Mouse (Mus musculus) layer of hippocampus, adult 9-11 months (tissue): ENCODE measurements at regions not wholly inside any gene's neighbourhood (a gene's known extent, or its start where the extent isn't known, plus 50 kb on each side); places are given as distances from the start of the nearest gene placed in this dataset.

Experiments used
- DNase-seq: peaks from one replicate; pipeline ENCODE4 v3.0.0; 2022

DNA sequence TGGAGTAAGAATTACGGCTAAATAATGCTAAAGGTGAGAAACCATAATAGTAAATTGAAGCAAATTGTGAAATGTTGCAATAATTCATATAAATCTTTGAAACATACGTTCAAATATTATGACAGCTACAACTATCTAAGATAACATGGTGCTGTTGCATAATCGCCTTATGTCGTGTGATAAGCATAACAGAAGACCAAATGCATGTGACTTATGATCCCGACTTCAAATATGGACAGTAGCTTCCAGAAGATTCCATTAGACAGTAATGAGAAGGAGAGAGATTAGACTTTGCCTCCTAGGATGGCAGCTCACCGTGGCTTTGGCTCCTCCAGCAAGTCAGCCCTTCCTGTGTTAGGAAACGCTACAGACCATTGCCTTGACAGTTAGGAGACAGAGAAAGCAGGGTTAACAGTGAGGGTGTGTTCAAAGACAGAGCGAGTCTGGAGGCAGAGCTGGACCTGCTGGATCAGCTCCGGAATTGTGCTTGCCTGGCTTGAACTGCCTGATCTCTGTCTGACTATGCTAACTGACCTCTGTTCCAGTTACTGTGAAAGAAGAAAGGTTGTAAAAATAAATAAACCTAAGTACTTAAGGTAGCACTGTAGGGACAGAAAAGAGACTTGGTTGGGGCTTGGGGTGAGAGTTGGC is 434.6 kb upstream of the Tle4 start:
- no peak for DNase-seq

DNA sequence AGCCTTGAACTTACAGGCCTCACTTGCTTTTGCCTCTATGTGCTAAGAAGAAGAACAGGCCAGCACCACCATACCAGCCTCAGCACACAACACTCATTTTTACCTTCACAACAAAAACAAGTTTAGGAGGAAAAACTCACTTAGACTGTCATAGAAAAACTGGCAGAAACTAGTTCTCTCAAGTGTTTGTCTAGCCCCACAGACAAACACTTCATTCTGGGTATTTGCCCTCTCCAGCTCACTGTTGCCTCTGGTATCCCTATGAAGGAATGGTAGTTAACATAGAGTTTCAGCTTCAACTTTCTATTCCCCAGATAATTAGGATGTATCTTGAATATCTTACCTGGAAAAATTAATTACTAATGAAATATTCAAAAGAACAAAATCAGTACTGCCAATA is 433.6 kb upstream of the Tle4 start:
- DNase-seq = no peak

DNA sequence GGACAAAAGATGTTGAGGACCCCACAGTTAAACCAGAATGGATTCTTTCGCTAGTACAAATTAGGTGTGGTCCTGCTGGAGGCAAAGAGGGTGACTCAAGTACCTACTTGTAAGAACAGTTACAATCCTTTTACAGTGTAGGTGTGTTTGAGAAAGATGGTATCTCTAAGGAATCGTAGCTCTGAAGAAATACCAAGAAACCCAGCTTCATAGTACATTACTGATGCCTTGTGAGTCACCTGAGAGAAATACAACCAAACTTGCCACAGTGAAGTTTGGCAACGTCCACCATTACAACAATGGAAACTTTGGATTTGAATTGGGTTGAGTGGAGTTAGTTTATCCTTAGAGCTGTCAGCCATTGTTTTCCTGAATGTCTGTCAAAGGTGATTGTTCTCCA is 405.7 kb upstream of the Tle4 start:
- no peak for DNase-seq

DNA sequence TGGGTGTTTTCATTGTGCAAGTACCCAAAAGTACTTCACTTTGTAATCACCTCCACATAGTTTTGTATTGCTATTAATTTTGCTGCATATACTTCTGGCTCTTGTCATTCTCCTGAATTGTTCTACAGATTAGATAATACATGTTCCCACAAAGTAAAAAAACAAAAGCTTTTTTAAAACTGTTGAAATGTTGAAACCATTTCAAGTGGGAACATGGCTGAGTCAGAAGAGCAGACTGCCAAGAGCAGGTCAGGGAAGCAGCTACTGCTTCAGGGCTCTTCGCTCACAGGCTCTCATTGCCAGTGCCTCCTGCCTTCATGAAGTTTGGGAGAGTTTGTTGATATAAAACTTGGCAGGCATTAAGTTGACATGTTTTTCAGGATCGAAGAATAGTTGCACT is 395.5 kb upstream of the Tle4 start:
- no peak for DNase-seq

DNA sequence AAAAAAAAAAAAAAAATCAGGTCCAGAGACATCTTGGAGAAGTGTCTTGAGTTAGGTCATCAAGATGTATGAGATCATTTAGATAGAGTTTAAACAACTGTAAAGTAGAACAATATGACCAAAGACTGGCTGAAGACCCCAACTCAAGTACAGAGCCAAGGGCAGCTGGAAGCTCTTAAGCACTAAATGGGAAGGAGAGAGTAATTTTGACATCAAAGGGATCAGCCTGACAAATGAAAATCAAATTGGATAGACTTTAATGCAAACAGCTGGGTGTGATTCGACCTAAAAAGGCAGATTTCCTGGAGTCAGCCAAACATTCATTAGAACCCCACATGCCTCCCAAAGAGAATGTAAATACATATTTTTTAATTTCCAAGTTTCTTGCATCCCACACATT is 372.3 kb upstream of the Tle4 start:
- DNase-seq = no peak

DNA sequence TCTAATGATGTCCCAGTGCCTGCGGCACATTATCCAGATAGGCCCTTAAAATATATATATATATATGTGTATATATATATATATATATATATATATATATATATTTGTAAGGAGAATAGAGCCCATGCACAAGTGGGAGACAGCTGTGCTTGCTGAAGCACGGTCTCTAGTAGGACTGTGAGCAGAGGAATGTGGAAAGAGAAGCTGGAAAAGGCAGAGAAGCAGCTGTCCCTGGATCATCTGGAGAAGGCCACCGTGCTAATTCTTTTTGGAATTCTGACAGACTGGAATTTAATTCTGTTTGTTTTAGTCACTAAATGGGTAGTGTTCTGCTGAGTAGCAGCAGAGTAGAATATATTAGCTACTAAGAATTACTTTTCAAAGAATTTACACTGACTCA is 370.4 kb upstream of the Tle4 start:
- no peak for DNase-seq

DNA sequence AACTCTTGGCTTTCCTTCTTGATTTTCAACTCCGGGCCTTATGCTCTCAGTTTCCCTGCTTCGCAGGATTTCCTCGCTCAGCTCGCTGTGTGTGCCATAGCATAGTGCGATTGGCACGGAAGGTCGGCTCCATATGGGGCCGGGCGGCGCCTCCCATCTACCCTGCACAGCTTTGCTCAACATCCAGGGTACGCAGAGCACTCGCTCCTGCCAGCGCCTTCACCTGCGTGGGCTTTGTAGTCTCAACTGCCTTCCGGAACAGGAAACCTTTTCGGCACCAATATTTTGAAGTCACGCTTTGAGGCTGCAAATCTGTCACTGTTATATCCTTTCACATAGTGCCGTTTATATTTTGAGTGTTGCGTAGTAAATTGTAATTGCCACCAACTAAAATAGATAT is 359.9 kb upstream of the Tle4 start:
- DNase-seq = peak; percentile 15

DNA sequence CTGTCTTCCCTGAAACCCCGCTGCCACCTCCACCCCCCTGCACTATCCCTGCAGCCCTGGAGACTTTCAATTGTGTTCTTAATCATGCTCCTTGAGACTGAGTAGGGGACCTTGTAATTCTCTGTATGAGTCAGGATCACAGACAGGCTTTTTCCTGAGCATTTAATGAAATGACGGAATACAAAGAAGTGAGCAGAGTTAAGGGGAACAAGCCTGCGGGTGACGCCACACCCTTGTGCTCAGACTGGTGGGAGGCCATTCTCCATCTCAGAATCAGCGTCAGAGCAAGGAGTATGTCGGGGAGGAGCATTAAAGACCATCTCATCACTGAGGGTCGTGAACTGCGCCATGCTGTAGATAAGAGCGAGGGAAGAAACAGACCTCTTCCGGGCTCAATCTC is 359.3 kb upstream of the Tle4 start:
- no peak for DNase-seq

DNA sequence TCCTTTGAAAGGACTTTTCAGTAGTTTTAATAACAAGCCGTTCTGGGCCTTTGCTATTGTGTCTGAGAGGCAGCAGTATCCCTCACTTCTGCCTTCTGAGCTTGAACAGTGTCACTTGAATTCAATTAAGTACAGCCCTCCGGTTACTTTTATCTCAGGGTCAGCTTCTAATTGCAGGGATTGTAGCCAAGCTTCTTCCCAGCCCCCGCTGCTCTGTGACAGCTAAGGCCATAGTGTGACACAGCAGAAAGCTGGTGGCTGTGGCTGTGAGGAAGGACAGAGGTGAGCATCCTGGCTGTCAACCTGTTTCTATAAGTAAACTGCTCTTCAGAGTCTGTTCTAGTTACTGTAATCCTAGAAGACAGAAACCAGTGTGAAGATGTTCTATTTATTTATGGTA is 358.5 kb upstream of the Tle4 start:
- DNase-seq = no peak

DNA sequence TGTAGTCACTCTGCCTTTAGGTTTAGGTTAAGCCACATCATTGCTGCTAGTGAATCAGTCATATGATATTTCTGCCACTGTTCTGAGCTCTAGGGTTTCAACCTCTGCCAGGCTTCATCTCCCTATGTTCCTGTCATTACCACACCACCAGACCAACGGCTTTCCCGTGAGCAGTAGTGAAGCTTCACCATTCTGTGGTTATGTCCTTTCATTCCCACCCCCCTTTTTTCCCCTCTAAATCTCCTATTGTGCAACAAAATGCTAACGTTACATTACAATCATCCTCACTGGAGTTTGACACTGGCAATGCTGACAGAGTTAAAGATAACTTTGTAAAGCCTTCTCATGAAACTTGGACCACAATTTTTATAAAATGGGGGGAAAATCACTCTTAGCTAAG is 358.1 kb upstream of the Tle4 start:
- no peak for DNase-seq

DNA sequence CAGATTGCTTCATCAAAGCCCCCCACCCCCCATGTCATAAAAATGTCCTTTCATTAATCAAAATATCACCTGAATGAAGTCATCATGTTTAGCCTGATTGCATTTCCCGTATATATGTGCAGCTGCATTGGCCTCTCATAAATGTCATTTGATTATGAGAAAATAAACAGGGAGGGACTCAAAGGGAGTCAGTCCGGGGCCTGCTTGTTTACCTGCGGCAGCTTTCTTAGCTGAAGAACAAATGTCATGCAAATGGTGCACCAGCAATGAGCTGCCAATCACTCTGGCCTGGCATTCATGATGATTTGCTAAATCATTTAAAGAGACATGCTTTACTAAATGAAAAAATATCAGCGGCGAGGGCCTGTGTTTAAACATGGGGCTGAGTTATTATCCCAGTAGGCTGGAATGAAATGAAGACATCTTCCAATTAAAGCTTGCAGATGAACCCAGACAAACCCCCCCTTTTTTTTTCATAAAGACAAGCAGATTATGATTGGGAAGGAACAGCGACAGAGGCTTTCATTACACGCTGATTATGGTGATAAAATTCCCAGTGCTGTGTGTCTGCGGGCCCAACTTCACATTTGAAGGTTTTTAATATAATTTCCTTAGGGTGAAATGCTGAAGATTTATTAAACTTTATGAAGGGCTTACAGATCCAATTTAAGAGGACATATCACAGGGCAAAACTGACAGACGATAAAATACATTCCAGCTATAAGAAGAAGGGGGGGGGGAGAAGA is 342.5 kb upstream of the Tle4 start:
- no peak for DNase-seq

DNA sequence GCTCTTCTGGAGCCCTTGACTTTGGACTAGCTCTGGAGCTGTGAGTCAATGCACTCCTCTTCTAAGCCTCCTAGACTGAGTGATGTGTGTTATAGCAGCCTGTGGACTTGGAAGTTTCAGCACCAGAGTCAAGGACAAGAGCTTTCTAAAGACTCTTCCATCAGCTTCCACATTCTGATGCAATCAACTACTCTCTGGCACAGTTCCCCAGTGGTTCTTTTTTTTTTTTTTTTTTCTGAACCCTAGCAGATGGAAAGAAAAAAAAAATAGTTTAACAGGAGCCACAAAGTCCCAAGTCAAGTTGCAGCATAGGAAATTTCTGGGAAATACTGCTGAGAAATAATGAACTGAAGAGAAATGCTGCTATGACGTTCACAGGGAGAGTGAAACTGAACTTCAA is 324.4 kb upstream of the Tle4 start:
- no peak for DNase-seq

DNA sequence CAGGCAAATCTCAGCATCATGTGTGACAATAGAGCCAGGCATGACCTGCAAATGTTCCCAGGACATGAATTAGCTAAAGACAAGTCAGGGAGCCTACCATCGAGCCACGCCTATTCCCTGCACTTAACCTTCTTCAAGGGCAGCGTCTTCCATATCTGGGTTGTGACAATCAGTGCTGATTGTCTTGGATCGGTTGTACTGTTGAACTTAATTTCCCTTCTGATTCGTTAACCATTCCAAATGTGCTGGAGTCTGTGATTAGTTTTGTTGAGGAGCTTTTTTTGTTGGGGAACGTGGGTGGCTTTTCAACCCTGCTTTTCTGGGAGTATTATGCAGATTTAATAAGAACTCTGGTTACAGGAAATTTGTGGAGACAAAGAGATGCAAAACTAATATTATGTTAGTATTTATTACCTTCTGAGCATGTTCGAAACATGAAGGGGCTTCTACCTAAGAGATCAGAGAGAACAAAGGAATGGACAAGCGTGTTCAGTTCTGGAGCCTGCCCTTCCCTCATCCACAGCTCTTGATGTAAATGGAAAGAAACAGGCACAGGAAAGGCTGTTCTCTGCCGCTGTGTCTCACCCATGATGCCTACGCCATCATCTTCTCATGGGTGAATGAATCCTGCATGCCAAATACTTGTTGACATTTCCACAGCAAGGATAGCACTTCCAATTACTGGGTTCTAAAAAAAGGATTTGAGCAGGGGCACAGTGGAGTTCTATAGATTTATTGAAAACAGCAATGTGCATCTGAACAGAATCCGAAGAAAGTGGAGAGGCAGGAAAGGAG is 313.4 kb upstream of the Tle4 start:
- peak; percentile 25 for DNase-seq

DNA sequence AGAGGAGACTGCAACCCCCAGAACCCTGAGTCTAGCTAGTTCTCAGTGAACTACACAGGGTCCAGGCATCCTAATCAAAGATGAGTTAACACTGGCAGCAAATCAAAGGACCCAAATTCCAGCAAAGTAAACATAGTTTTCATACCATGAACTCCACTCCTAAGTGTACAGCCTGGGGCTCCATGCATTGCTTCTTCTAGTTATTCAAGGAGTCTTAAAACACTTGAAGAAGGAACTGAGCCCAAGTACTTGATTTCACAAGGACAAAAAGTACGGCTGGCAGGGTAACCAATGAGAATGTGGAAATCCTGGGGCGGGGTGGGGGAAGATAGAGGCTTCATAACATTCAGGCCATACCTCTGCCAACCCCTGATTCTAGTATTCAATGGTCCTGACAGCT is 297.0 kb upstream of the Tle4 start:
- DNase-seq = no peak

DNA sequence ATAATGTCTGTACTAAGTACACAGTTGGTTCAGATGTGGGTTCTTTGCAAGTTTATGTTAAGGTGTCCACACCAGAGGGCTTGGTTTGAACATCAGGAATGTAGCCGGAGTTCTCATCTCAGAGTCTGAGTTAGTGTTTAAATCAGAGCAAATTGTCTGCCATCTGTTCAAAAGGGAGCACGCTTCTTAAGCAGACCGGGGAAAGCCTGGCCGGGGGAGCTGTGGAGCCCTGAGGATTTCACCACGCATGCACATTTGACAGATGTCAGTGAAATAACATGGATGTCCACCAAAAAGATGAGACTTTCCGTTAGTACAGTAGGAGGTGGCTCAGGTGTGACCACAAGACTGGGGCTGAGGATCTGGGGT is 294.5 kb upstream of the Tle4 start:
- DNase-seq = no peak

DNA sequence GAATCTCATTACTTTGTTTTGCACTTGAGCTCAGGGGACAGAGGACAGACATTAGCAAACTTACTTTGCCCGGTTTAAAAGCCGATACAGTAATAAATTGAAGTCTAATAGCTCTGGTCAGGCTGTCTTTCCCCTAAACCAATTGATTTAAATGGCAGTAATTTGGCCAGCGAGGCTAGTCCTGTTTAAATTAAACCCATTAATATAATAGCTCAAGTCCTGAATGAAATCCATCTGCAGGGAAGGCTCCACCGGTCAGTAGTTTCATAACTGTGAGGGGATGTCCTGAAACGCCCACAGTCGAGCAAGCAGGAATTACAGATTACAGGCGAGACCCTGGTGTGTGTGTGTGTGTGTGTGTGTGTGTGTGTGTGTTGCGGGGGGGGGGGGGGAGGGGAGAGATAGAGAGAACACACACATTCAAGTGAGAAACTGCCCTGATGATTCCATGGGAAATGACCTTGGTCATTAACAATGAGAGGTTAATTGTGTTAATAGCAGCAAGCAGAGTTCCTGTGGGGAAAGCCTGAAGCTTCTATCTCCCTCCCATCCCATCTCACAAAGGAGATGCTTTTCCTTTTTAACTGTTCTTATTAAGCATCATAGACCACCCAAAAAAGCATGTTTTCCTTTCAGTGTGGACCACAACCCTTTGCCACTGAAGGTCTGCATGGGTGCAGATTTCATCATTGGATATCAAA is 294.0 kb upstream of the Tle4 start:
- no peak for DNase-seq

DNA sequence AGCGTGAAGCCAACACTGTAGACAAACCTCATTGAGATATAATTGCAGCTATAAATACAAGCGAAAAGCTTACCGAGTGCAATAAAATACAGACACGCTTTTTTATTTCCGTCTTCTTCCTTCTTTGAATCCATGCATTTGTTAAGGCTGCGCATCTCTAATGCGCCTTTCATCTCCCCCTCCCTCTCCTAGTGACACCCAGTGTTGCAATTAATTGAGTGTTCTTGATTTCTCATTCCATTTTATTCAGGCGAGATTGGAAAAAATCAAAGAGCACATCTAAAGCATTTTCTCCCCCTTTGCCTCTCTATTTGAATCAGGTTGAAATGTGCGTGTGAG is 293.2 kb upstream of the Tle4 start:
- DNase-seq = no peak

DNA sequence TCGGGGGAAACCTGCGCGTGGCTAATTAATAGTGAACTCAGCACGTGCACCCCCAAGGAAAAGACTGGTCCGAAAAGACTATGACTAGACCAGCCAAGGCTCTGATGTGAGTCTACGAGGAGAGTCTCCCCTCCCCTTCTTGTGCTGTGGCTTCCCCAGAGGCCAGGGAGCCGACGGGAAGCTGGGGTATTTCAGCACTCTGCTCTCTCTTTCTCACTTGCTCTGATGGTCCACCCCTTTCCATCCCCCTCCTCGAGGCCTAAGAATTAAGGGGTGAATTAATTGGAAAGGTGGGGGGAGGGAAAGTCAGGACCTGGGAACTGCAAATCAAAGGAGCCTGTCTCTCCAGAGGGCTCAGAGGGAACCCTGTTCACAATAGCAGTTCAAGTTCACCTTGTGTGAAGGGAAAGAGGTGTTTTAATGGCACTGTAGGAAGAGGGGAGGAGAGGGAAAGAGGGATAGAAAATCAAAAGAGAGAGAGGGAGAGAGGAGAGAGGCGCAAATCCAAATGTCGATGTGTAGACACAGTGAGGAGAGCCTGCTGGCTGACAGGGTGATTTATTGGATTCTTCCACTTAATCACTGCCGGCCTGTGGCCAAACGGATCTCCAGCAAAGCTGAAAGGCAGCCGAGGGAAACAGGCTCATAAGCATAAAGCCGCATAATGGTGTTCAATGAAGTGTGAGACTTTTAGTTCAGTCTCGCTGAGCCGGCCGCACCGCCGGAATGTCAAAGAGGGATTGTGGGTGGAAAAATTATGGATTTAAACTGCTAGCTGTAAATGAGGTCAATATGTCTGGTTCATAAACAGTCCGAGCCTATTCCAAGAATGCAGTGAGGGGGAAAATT is 292.6 kb upstream of the Tle4 start:
- DNase-seq = peak; percentile 43

DNA sequence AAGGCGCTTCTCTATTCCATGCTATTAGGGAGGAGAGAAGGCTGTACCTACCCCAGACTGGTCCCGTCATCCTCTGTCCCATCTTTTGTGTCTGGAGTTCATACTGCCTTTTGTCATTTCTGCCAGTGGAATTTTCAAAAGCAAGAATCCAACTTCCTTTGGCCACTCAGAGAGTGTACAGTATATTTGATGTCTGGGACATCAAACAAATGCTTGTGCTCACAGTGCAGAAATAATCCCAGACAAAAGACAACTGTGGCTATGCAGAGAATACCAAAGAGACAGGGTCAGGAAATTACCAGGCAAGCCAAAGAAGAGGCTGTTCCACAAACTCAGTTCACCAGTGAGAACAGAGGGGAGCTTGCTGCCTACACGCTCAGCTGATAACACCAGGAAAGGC is 291.9 kb upstream of the Tle4 start:
- no peak for DNase-seq

DNA sequence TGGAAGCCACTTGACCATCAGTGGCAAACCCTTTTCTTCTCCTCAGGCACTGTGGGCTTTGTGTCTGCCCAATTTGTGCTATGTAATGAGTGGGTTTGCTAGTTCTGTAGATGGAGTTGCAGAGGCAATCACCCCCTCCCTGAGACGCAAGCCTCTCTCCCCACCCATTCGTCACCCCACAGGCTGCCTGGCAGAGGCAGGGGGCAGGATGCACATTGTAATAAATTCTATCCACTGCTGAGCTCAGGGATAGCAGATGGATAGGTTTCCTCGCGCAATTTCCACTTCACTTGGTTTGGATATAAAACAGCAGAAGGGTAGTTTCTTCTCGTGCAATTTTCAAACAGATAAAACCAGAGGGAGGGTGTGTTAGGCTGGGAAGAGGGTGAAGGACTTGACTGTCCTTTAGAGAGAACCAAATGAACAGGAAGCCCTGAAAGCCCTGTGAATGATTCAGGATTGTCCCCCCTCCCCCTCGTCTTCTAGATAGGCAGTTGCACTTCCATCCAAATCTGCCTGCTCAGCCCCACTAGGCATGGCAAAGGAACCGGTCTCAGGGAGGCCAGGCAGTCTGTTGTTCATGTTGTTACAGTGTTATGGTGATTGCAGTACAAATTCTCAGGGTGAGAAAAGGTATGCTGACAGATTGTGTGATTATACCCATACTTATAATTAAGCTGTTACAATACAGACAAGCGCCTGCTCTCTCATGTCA is 286.0 kb upstream of the Tle4 start:
- DNase-seq = no peak

DNA sequence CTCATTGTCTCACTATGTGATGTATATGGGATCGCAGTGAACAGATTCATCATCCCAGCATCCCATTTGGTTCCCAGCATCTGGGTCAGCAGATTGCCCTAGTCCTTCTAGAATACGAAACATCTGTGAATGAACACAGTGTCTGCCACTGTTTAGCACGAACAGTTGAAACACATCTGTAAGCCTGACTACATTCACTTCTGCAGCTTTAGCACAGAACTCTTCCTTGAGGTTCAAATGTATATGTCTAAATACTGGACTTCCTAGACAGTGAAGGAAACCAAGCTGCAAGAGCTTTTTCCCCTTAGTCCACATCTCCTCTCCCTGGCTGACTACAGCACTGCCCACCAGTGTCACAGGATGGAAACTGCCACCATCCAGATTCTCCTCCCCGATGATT is 283.0 kb upstream of the Tle4 start:
- no peak for DNase-seq

DNA sequence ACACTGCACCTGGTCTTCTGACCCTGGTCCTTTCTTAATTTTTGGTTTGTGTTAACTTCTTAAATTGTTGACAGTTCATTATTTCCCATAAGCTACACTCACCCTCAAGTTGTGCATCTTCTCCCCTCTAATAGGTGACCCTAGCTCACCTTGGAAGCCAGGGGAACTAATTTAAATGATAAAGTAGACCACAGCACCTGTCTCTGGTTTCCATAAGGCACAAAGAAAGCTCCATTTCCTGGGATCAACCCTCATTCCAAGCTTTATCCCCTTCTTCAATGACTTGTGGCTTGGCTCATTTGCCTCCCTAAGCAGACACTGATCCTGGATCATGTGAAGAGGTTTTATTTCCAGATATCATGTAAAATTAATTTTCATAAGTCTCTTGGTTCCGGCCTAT is 276.1 kb upstream of the Tle4 start:
- DNase-seq = no peak
